In genomic region chr9:58458341-58458740, GRCm38 (mm10) we compare ENCODE assay signal across 11 mouse cellular contexts. TPM values are rescaled to one million over a fixed set of nuclear protein-coding genes. Genes with fewer than 3 reads are reported as not detected.
DNase-seq lines count a peak whose midpoint lies in the region; ATAC-seq and TF ChIP-seq lines count a peak whose summit lies in the region.
"Had no signal": no experiment of that assay in that cellular context is flagged by ENCODE, and none has a peak within 500 bp of the region (broad histone marks: within the 10 kb centered on the region; RNA-seq: fewer than 3 reads in every experiment).

No protein-coding gene starts in this region.

- no peak for TF ChIP-seq EP300 in MEL (IDR thresholded peaks at IDR 0.05; ENCODE audit: low read depth in 1 of 2, low read length in 2 of 2)

- peaks cover 3% of the 10 kb centered on the region in 2 experiments; a peak in 1 of 4 replicates for H3K27me3 ChIP-seq in MEL (ENCODE audit: control insufficient read depth in 1 of 2, insufficient read depth in 2 of 2, low read length in 2 of 2)
- no peaks in the 10 kb centered on the region for H3K27me3 ChIP-seq in forebrain, embryonic 16.5 days (replicated peaks; ENCODE audit: control insufficient read depth, insufficient read depth, low read length)
- H3K27me3 ChIP-seq in heart, embryonic 12.5 days (replicated peaks) = no peaks in the 10 kb centered on the region

- no peaks in the 10 kb centered on the region for H3K9me3 ChIP-seq in MEL (replicated peaks; ENCODE audit: insufficient read depth, low read length)
- no peaks in the 10 kb centered on the region for H3K9me3 ChIP-seq in forebrain, embryonic 16.5 days (ENCODE audit: control insufficient read depth, low read length)
- no peaks in the 10 kb centered on the region for H3K9me3 ChIP-seq in heart, embryonic 12.5 days (replicated peaks)

- TF ChIP-seq POLR2A in MEL (IDR thresholded peaks at IDR 0.05; ENCODE audit: control insufficient read depth in 1 of 2, insufficient read depth in 1 of 2, low read depth in 1 of 2, low read length in 2 of 2, poor library complexity in 1 of 2) = no peak

- no peak overlapping the region for H3K4me2 ChIP-seq in forebrain, embryonic 16.5 days (ENCODE audit: low read length)
- H3K4me2 ChIP-seq in heart, embryonic 12.5 days = no peak overlapping the region

- H3K4me1 ChIP-seq in MEL (ENCODE audit: control insufficient read depth in 1 of 2, insufficient read depth in 2 of 2, low read length in 2 of 2) = peaks cover 0 to 7% of the 10 kb centered on the region in 2 experiments; a peak in 1 of 4 replicates
- peaks cover 40% of the 10 kb centered on the region for H3K4me1 ChIP-seq in forebrain, embryonic 16.5 days (replicated peaks; ENCODE audit: control insufficient read depth, insufficient read depth, low read length)
- peaks cover 5% of the 10 kb centered on the region; the same call in 1 of the 2 replicates for H3K4me1 ChIP-seq in heart, embryonic 12.5 days (replicated peaks)

- ATAC-seq in forebrain, embryonic 16.5 days = no peak
- no peak for ATAC-seq in heart, embryonic 12.5 days (ENCODE audit: insufficient number of reproducible peaks, low FRiP score)

- H3K27ac ChIP-seq in layer of hippocampus, adult 2 months = peak overlapping the region; percentile 80; the same call in 1 of the 2 replicates
- no peak overlapping the region for H3K27ac ChIP-seq in MEL (ENCODE audit: control insufficient read depth, low read depth, low read length)
- peak overlapping the region; percentile 74 for H3K27ac ChIP-seq in forebrain, embryonic 16.5 days (ENCODE audit: low read length)
- no peak overlapping the region for H3K27ac ChIP-seq in heart, embryonic 12.5 days (ENCODE audit: poor library complexity, severe bottlenecking)
- H3K27ac ChIP-seq: gastrocnemius, adult 2 months had no signal

- TF ChIP-seq RAD21 in MEL (IDR thresholded peaks at IDR 0.05; ENCODE audit: low read depth, low read length) = no peak; the same call in none of the 2 replicates

- no peaks in the 10 kb centered on the region for H3K79me2 ChIP-seq in MEL (ENCODE audit: control insufficient read depth, insufficient read depth, low read length, poor library complexity)

- no peaks in the 10 kb centered on the region for H3K36me3 ChIP-seq in MEL (ENCODE audit: control insufficient read depth in 1 of 2, insufficient read depth in 2 of 2, low read length in 2 of 2)
- H3K36me3 ChIP-seq in forebrain, embryonic 16.5 days (ENCODE audit: control insufficient read depth, insufficient read depth) = no peaks in the 10 kb centered on the region
- H3K36me3 ChIP-seq in heart, embryonic 12.5 days = no peaks in the 10 kb centered on the region

- H3K9ac ChIP-seq in MEL (ENCODE audit: control insufficient read depth, low read depth, low read length, poor library complexity, severe bottlenecking) = no peak overlapping the region
- no peak overlapping the region for H3K9ac ChIP-seq in forebrain, embryonic 16.5 days (replicated peaks; ENCODE audit: low read depth, low read length)
- H3K9ac ChIP-seq in heart, embryonic 12.5 days = no peak overlapping the region

- H3K4me3 ChIP-seq in layer of hippocampus, adult 2 months = no peak overlapping the region
- no peak overlapping the region for H3K4me3 ChIP-seq in MEL (ENCODE audit: control insufficient read depth in 1 of 2, insufficient read depth in 1 of 2, low read depth in 2 of 2, low read length in 2 of 2)
- no peak overlapping the region for H3K4me3 ChIP-seq in forebrain, embryonic 16.5 days (replicated peaks; ENCODE audit: low read length)
- H3K4me3 ChIP-seq in heart, embryonic 12.5 days = no peak overlapping the region
- H3K4me3 ChIP-seq: gastrocnemius, adult 2 months had no signal

- no peak for DNase-seq in layer of hippocampus, adult 2 months (ENCODE audit: low spot score in 2 of 2)
- DNase-seq in layer of hippocampus, adult 18-20 months (ENCODE audit: low spot score in 2 of 2) = no peak
- DNase-seq in A20 (ENCODE audit: low read depth, low spot score) (peak; percentile 12), MEL (ENCODE audit: low read depth, low spot score) (peak; percentile 11), adipocyte (ENCODE audit: low spot score) (no peak)
- DNase-seq in urinary bladder, postnatal 4 days (ENCODE audit: low spot score in 2 of 2) = no peak
- DNase-seq: gastrocnemius, adult 2 months had no signal

- peak; percentile 69 for TF ChIP-seq CTCF in layer of hippocampus, adult 2 months (conservative IDR thresholded peaks at IDR 0.05)
- TF ChIP-seq CTCF in MEL (IDR thresholded peaks at IDR 0.05 in 2 of 3, conservative IDR thresholded peaks at IDR 0.05 in 1 of 3; ENCODE audit: control insufficient read depth in 1 of 3, insufficient read depth in 1 of 3, low read depth in 2 of 3, low read length in 3 of 3, poor library complexity in 1 of 3, severe bottlenecking in 1 of 3) = peak; percentile 17 to 40 (median 24); a peak in 2 of 6 replicates

- WGBS in forebrain, embryonic 16.5 days = 57% methylated on average over 3 of the region's 3 CpGs
- 75% methylated on average over 3 of the region's 3 CpGs for WGBS in heart, embryonic 12.5 days

TF ChIP-seq in MEL, 35 proteins besides CTCF, POLR2A, EP300 and RAD21:
- TF ChIP-seq ZNF384 (IDR thresholded peaks at IDR 0.05; ENCODE audit: low read depth, low read length) = no peak
- no peak for TF ChIP-seq UBTF (IDR thresholded peaks at IDR 0.05; ENCODE audit: borderline replicate concordance, insufficient read depth, low read depth, low read length)
- no peak for TF ChIP-seq SIN3A (IDR thresholded peaks at IDR 0.05; ENCODE audit: low read length)
- TF ChIP-seq E2F4 (IDR thresholded peaks at IDR 0.05; ENCODE audit: borderline replicate concordance, low read depth, low read length) = no peak
- TF ChIP-seq SMC3 (IDR thresholded peaks at IDR 0.05; ENCODE audit: low read depth, low read length) = peak; percentile 18; the same call in 1 of the 2 replicates
- no peak for TF ChIP-seq ELF1 (IDR thresholded peaks at IDR 0.05; ENCODE audit: low read depth, low read length)
- no peak for TF ChIP-seq ZKSCAN1 (IDR thresholded peaks at IDR 0.05; ENCODE audit: low read depth, low read length)

RNA-seq across cellular contexts. Expression of gene Insyn1, which starts 30.1 kb away (rescaled TPM):
- 100 to 1,000 TPM; 236 to 254 TPM for total RNA-seq in layer of hippocampus, adult 2 months (2021)
- 100 to 1,000 TPM; 255 to 268 TPM for total RNA-seq in layer of hippocampus, adult 18-20 months (2021)
- total RNA-seq in MEL (2012; rRNA removed) = not detected in 2 replicates
- not detected for polyA plus RNA-seq in MEL (2012; ENCODE audit: insufficient read depth in 1 of 2, insufficient read length in 2 of 2, low read depth in 1 of 2, low replicate concordance in 2 of 2, missing spikeins in 1 of 2)
- 4.0 and 4.9 TPM in 2 replicates for polyA plus RNA-seq in forebrain, embryonic 16.5 days (2015; fragmentation: Nextera tagmentation; extraction: Ambion mirVana)
- polyA plus RNA-seq in heart, embryonic 12.5 days (2016; fragmentation: Nextera tagmentation; extraction: Ambion mirVana) = 0.97 and 1.3 TPM in 2 replicates
- total RNA-seq: megakaryocyte progenitor cell, adult 5-6 weeks; neutrophil, adult 5-6 weeks had no signal

Comparison
In these comparisons a context has a peak if more than half of its experiments do, and no peak if none do; other contexts are left out.
1. DNase-seq: peak in A20 (single experiment) and MEL (single experiment); none in layer of hippocampus, adult 2 months (0 of 2), layer of hippocampus, adult 18-20 months (0 of 2), urinary bladder, postnatal 4 days (0 of 2) and adipocyte (single experiment).
2. H3K27ac ChIP-seq: peak in layer of hippocampus, adult 2 months (single experiment) and forebrain, embryonic 16.5 days (single experiment); none in MEL (single experiment) and heart, embryonic 12.5 days (single experiment).
3. RNA of gene Insyn1, which starts 30.1 kb away (total RNA-seq): 255 to 268 TPM in layer of hippocampus, adult 18-20 months and 236 to 254 TPM in layer of hippocampus, adult 2 months; not detected in MEL; every median in the first group is over 100 times any median in the second.